Mouse (Mus musculus): ENCODE measurements around the gene Map2k6. TPM values are rescaled to one million over a fixed set of nuclear protein-coding genes. Genes with fewer than 3 reads are reported as not detected.

Gene Map2k6
- total and polyA plus RNA-seq, 2 experiments from 2014 or later: 21.3 to 25.5 TPM

DNA sequence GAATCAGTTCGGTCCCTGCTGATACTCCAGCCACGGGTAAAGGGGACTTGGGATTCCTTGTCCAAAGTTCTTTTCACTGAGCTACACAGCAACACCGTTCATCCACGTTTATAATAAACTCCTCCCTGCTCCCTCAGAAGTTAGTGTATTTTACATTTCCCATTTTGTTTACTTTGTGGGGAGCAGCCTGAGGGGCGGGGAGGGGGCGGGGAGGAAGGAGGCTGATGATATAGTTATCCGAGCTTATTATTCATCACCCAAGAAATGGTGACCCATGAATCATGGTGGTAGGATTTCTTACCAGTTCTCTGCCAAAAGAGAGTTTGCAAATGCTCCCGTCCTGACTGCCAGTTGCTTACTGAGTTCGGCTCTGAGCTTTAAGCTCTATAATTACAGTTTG, 6.7 kb downstream of the Map2k6 start:
- no peaks in the 10 kb centered on the region for H3K36me3 ChIP-seq (ENCODE audit: insufficient read depth)
- no peak for TF ChIP-seq CTCF (IDR thresholded peaks at IDR 0.05; ENCODE audit: low read depth)
- H3K9me3 ChIP-seq (ENCODE audit: low read length): no peaks in the 10 kb centered on the region
- H3K4me3 ChIP-seq (ENCODE audit: low read depth, low read length): no peak overlapping the region
- ATAC-seq: no peak
- no peaks in the 10 kb centered on the region for H3K27me3 ChIP-seq (ENCODE audit: insufficient read depth, low read length)
- no peak overlapping the region for H3K9ac ChIP-seq
- no peak overlapping the region for H3K27ac ChIP-seq (ENCODE audit: low read depth, low read length)
- H3K4me2 ChIP-seq (ENCODE audit: low read depth): no peak overlapping the region
- DNase-seq: no peak
- H3K4me1 ChIP-seq (ENCODE audit: insufficient read depth): 0 out of 2 replicates have a peak, but pooled peaks cover 3% of the 10 kb centered on the region
- WGBS: 78% methylated on average over 9 of the region's 9 CpGs

GRCm38 (mm10) chr11:110409131-110409530, 10.2 kb downstream of the Map2k6 start:
- no peak overlapping the region for H3K4me3 ChIP-seq (ENCODE audit: low read depth, low read length)
- H3K9me3 ChIP-seq (ENCODE audit: low read length): no peaks in the 10 kb centered on the region
- H3K27ac ChIP-seq (ENCODE audit: low read depth, low read length): 0 out of 2 replicates have a peak overlapping the region, but pooled peaks have one; percentile 1
- no peak for ATAC-seq
- H3K36me3 ChIP-seq (ENCODE audit: insufficient read depth): no peaks in the 10 kb centered on the region
- H3K4me2 ChIP-seq (ENCODE audit: low read depth): no peak overlapping the region
- H3K4me1 ChIP-seq (ENCODE audit: insufficient read depth): no peaks in the 10 kb centered on the region
- 0 out of 2 replicates have a peak, but pooled peaks have one; percentile 9 for TF ChIP-seq CTCF (IDR thresholded peaks at IDR 0.05; ENCODE audit: low read depth)
- H3K27me3 ChIP-seq (ENCODE audit: insufficient read depth, low read length): no peaks in the 10 kb centered on the region
- no peak for DNase-seq
- H3K9ac ChIP-seq: no peak overlapping the region
- WGBS: 91% methylated on average over 12 of the region's 12 CpGs

DNA sequence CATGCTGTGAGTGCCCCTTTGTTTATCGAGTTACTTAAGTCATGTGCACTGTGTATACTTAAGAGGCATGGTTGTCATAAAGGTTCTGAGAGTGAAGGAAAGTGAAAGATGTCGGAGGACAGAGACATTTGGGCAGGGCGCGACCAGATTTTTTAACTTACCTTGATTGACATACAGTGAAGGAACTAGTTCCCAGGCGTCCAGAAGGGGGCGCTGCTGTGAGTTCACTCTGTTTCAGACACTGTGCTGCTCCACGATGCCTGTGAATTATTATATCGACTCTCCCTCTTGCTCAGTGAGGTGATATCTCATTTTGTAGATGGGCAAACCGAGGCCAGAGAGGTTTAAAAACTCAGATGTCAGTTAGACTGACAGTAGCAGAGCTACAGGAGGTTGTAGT, 10.9 kb downstream of the Map2k6 start:
- Histone ChIP-seq H3K27me3 (ENCODE audit: insufficient read depth, low read length) (no peaks in the 10 kb centered on the region), H3K36me3 (ENCODE audit: insufficient read depth) (no peaks in the 10 kb centered on the region), H3K9ac (no peak overlapping the region), H3K4me3 (ENCODE audit: low read depth, low read length) (no peak overlapping the region), H3K27ac (ENCODE audit: low read depth, low read length) (0 out of 2 replicates have a peak overlapping the region, but pooled peaks have one; percentile 1), H3K9me3 (ENCODE audit: low read length) (no peaks in the 10 kb centered on the region), H3K4me2 (ENCODE audit: low read depth) (no peak overlapping the region), H3K4me1 (ENCODE audit: insufficient read depth) (no peaks in the 10 kb centered on the region)
- DNase-seq: no peak
- 76% methylated on average over 9 of the region's 9 CpGs for WGBS
- no peak for TF ChIP-seq CTCF (IDR thresholded peaks at IDR 0.05; ENCODE audit: low read depth)
- ATAC-seq: no peak

GRCm38 (mm10) chr11:110411596-110411995, 12.7 kb downstream of the Map2k6 start:
- ATAC-seq (no peak), DNase-seq (no peak)
- H3K27ac ChIP-seq (ENCODE audit: low read depth, low read length): no peak overlapping the region
- H3K4me3 ChIP-seq (ENCODE audit: low read depth, low read length): no peak overlapping the region
- no peaks in the 10 kb centered on the region for H3K27me3 ChIP-seq (ENCODE audit: insufficient read depth, low read length)
- H3K9me3 ChIP-seq (ENCODE audit: low read length): no peaks in the 10 kb centered on the region
- no peak overlapping the region for H3K4me2 ChIP-seq (ENCODE audit: low read depth)
- 95% methylated on average over 13 of the region's 13 CpGs for WGBS
- no peak for TF ChIP-seq CTCF (IDR thresholded peaks at IDR 0.05; ENCODE audit: low read depth)
- no peaks in the 10 kb centered on the region for H3K36me3 ChIP-seq (ENCODE audit: insufficient read depth)
- no peak overlapping the region for H3K9ac ChIP-seq
- H3K4me1 ChIP-seq (ENCODE audit: insufficient read depth): peaks cover 4% of the 10 kb centered on the region; the same call in 1 of the 2 replicates

- Histone ChIP-seq H3K27ac (ENCODE audit: low read depth, low read length) (no peak overlapping the region), H3K27me3 (ENCODE audit: insufficient read depth, low read length) (no peaks in the 10 kb centered on the region)
These were observed 15.3 kb downstream of the Map2k6 start for GRCm38 (mm10) chr11:110414263-110414662.

DNA sequence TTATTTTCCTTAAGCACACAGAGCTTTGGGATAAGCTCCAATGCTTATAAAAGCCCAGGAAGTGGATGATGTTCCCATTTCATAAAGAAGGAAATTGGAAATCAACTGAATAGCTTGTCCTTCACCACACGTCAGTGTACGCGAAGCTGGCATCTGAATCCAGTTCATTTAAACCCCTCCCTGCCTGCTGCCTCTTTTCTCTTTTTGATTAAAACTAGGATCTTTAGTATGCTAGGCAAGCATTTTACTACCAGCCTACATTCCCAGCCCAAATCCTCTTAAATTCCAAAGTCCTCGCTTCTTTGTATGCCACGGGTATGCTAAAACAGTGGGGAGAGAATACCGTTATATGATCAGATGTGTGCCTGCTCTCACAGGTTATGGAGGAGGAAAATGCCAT, 17.8 kb downstream of the Map2k6 start:
- Histone ChIP-seq H3K4me3 (ENCODE audit: low read depth, low read length) (no peak overlapping the region), H3K4me1 (ENCODE audit: insufficient read depth) (peaks cover 7% of the 10 kb centered on the region; the same call in 1 of the 2 replicates), H3K36me3 (ENCODE audit: insufficient read depth) (no peaks in the 10 kb centered on the region), H3K9me3 (ENCODE audit: low read length) (no peaks in the 10 kb centered on the region), H3K4me2 (ENCODE audit: low read depth) (no peak overlapping the region), H3K9ac (no peak overlapping the region), H3K27me3 (ENCODE audit: insufficient read depth, low read length) (no peaks in the 10 kb centered on the region), H3K27ac (ENCODE audit: low read depth, low read length) (peak overlapping the region; percentile 72)
- DNase-seq (peak; percentile 56), ATAC-seq (peak; percentile 69)
- no peak for TF ChIP-seq CTCF (IDR thresholded peaks at IDR 0.05; ENCODE audit: low read depth)
- 26% methylated on average over 6 of the region's 6 CpGs for WGBS

More at GRCm38 (mm10) chr11:110414263-110414662, 15.3 kb downstream of the Map2k6 start:
- H3K4me3 ChIP-seq (ENCODE audit: low read depth, low read length): no peak overlapping the region
- ATAC-seq (no peak), DNase-seq (no peak)
- peaks cover 7% of the 10 kb centered on the region; the same call in 1 of the 2 replicates for H3K4me1 ChIP-seq (ENCODE audit: insufficient read depth)
- H3K4me2 ChIP-seq (ENCODE audit: low read depth): no peak overlapping the region
- WGBS: 90% methylated on average over 7 of the region's 7 CpGs
- no peaks in the 10 kb centered on the region for H3K9me3 ChIP-seq (ENCODE audit: low read length)
- TF ChIP-seq CTCF (IDR thresholded peaks at IDR 0.05; ENCODE audit: low read depth): no peak
- no peaks in the 10 kb centered on the region for H3K36me3 ChIP-seq (ENCODE audit: insufficient read depth)
- no peak overlapping the region for H3K9ac ChIP-seq

DNA sequence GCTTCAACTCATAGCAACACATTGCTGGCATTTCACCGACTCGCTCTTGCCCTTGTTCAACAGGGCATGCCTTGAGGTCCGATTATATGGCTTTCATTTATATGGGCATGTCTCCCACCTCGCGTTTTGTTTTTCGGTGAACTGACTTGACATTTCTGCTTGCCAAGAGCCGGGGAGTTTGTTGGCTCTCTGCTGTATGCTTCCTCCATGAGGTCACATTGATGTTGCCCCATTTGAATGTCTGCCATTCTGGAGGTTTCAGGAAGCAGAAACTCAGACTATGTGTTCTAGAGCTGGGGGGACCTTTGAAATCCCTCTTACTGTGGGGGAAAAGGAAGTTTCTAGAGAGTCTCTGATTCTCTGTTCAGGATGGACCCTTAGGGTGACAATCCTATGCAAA, 21.5 kb downstream of the Map2k6 start:
- DNase-seq (no peak), ATAC-seq (no peak)
- no peak overlapping the region for H3K9ac ChIP-seq
- no peak overlapping the region for H3K27ac ChIP-seq (ENCODE audit: low read depth, low read length)
- TF ChIP-seq CTCF (IDR thresholded peaks at IDR 0.05; ENCODE audit: low read depth): no peak
- WGBS: 86% methylated on average over 7 of the region's 7 CpGs
- H3K4me2 ChIP-seq (ENCODE audit: low read depth): no peak overlapping the region
- H3K9me3 ChIP-seq (ENCODE audit: low read length): no peaks in the 10 kb centered on the region
- H3K27me3 ChIP-seq (ENCODE audit: insufficient read depth, low read length): no peaks in the 10 kb centered on the region
- H3K36me3 ChIP-seq (ENCODE audit: insufficient read depth): no peaks in the 10 kb centered on the region
- H3K4me3 ChIP-seq (ENCODE audit: low read depth, low read length): no peak overlapping the region
- peaks cover 7% of the 10 kb centered on the region; the same call in 1 of the 2 replicates for H3K4me1 ChIP-seq (ENCODE audit: insufficient read depth)

All from forebrain, postnatal 0 days (tissue).